8 mouse cellular contexts compared by ENCODE assay signal in the genomic region with DNA sequence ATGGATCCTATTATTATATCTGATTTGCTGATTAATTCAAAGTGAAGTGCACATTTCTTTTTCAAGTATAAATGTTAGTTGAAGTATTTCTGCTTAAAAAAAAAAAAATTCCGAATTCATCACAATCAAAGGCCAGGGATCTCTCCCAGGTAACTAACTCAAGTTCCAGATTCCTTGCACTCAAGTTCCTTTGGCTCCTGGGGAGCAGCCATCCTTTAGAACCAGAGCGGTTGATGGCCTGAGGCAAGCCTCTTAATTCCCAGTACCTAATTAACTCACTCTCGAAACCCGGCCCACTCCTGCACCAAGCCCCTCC. TPM values are rescaled to one million over a fixed set of nuclear protein-coding genes. Genes with fewer than 3 reads are reported as not detected.
DNase-seq lines count a peak whose midpoint lies in the region; ATAC-seq lines count a peak whose summit lies in the region.

No protein-coding gene starts in this region.

- H3K4me3 ChIP-seq in lung, embryonic 16.5 days (ENCODE audit: low read length): peak overlapping the region; percentile 99
- H3K4me3 ChIP-seq in forebrain, embryonic 11.5 days (ENCODE audit: low read depth, low read length): peak overlapping the region; percentile 96
- peak overlapping the region; percentile 97; the same call in 1 of the 2 replicates for H3K4me3 ChIP-seq in limb, embryonic 11.5 days (ENCODE audit: low read depth, low read length)
- peak overlapping the region; percentile 85 for H3K4me3 ChIP-seq in neural tube, embryonic 15.5 days (replicated peaks)

- no peak for ATAC-seq in lung, embryonic 16.5 days (ENCODE audit: low read depth)
- ATAC-seq in forebrain, embryonic 11.5 days (replicated peaks; ENCODE audit: low FRiP score): no peak
- no peak for ATAC-seq in limb, embryonic 11.5 days (ENCODE audit: insufficient number of reproducible peaks, low FRiP score, low TSS enrichment, low read depth)
- ATAC-seq in neural tube, embryonic 15.5 days (ENCODE audit: low FRiP score): no peak

- no peaks in the 10 kb centered on the region for H3K9me3 ChIP-seq in lung, embryonic 16.5 days (ENCODE audit: control insufficient read depth, low read length)
- H3K9me3 ChIP-seq in forebrain, embryonic 11.5 days (ENCODE audit: control insufficient read depth, low read length): no peaks in the 10 kb centered on the region
- H3K9me3 ChIP-seq in limb, embryonic 11.5 days (ENCODE audit: control insufficient read depth, low read length): no peaks in the 10 kb centered on the region
- H3K9me3 ChIP-seq in neural tube, embryonic 15.5 days (replicated peaks): no peaks in the 10 kb centered on the region

- H3K9ac ChIP-seq in lung, embryonic 16.5 days (ENCODE audit: low read length): peak overlapping the region; percentile 55
- no peak overlapping the region for H3K9ac ChIP-seq in forebrain, embryonic 11.5 days (ENCODE audit: low read length)
- H3K9ac ChIP-seq in limb, embryonic 11.5 days (ENCODE audit: low read length): no peak overlapping the region
- 0 out of 2 replicates have a peak overlapping the region, but pooled peaks have one; percentile 26 for H3K9ac ChIP-seq in neural tube, embryonic 15.5 days (replicated peaks)

- peaks cover 5% of the 10 kb centered on the region; the same call in 1 of the 2 replicates for H3K4me1 ChIP-seq in lung, embryonic 16.5 days (replicated peaks; ENCODE audit: control insufficient read depth, insufficient read depth, low read length)
- peaks cover 4% of the 10 kb centered on the region; the same call in 1 of the 2 replicates for H3K4me1 ChIP-seq in forebrain, embryonic 11.5 days (replicated peaks; ENCODE audit: control insufficient read depth, insufficient read depth, low read length)
- H3K4me1 ChIP-seq in limb, embryonic 11.5 days (ENCODE audit: control insufficient read depth, insufficient read depth, low read length): no peaks in the 10 kb centered on the region
- H3K4me1 ChIP-seq in neural tube, embryonic 15.5 days: peaks cover 14% of the 10 kb centered on the region

- DNase-seq in lung, postnatal 14 days: no peak
- no peak for DNase-seq in forebrain, embryonic 11.5 days (ENCODE audit: low spot score)
- no peak for DNase-seq in limb, embryonic 11.5 days (ENCODE audit: low spot score)
- DNase-seq in c-Kit-positive CD71-positive TER-119-positive erythroid progenitor cells, embryonic 14.5 days (ENCODE audit: low spot score): no peak
- no peak for DNase-seq in urinary bladder, postnatal 10 days (ENCODE audit: low spot score)
- no peak for DNase-seq in adrenal gland, adult (ENCODE audit: inconsistent age in 2 of 2, low spot score in 1 of 2)

- H3K4me2 ChIP-seq in lung, embryonic 16.5 days (ENCODE audit: low read depth, low read length): peak overlapping the region; percentile 61
- peak overlapping the region; percentile 36; the same call in 1 of the 2 replicates for H3K4me2 ChIP-seq in forebrain, embryonic 11.5 days (ENCODE audit: low read depth, low read length, severe bottlenecking)
- peak overlapping the region; percentile 28 for H3K4me2 ChIP-seq in limb, embryonic 11.5 days (ENCODE audit: low read depth, severe bottlenecking)
- peak overlapping the region; percentile 69 for H3K4me2 ChIP-seq in neural tube, embryonic 15.5 days

- WGBS in lung, embryonic 16.5 days: 3% methylated on average over 4 of the region's 4 CpGs
- WGBS in forebrain, embryonic 11.5 days: 1% methylated on average over 4 of the region's 4 CpGs
- WGBS in limb, embryonic 11.5 days: 2% methylated on average over 4 of the region's 4 CpGs
- 1% methylated on average over 4 of the region's 4 CpGs for WGBS in neural tube, embryonic 15.5 days

- H3K27ac ChIP-seq in lung, embryonic 16.5 days (ENCODE audit: low read length): no peak overlapping the region; the same call in 1 of the 2 replicates
- H3K27ac ChIP-seq in forebrain, embryonic 11.5 days (ENCODE audit: low read depth, low read length): no peak overlapping the region
- H3K27ac ChIP-seq in limb, embryonic 11.5 days (replicated peaks; ENCODE audit: low read depth, low read length): no peak overlapping the region
- peak overlapping the region; percentile 51; the same call in 1 of the 2 replicates for H3K27ac ChIP-seq in neural tube, embryonic 15.5 days (replicated peaks)

- H3K27me3 ChIP-seq in lung, embryonic 16.5 days (ENCODE audit: control insufficient read depth, insufficient read depth, low read depth, low read length): no peaks in the 10 kb centered on the region
- no peaks in the 10 kb centered on the region for H3K27me3 ChIP-seq in forebrain, embryonic 11.5 days (ENCODE audit: control insufficient read depth, insufficient read depth, low read length)
- H3K27me3 ChIP-seq in limb, embryonic 11.5 days (ENCODE audit: control insufficient read depth, insufficient read depth, low read length): no peaks in the 10 kb centered on the region
- H3K27me3 ChIP-seq in neural tube, embryonic 15.5 days (replicated peaks): no peaks in the 10 kb centered on the region

- peaks cover 11% of the 10 kb centered on the region for H3K36me3 ChIP-seq in lung, embryonic 16.5 days (ENCODE audit: control insufficient read depth, insufficient read depth, low read length)
- no peaks in the 10 kb centered on the region; the same call in 1 of the 2 replicates for H3K36me3 ChIP-seq in forebrain, embryonic 11.5 days (ENCODE audit: control insufficient read depth, insufficient read depth, low read length)
- peaks cover 3% of the 10 kb centered on the region; the same call in 1 of the 2 replicates for H3K36me3 ChIP-seq in limb, embryonic 11.5 days (ENCODE audit: control insufficient read depth, insufficient read depth, low read length)
- H3K36me3 ChIP-seq in neural tube, embryonic 15.5 days: peaks cover 14% of the 10 kb centered on the region

RNA-seq across cellular contexts. Expression of gene Actl6a, which starts 1.9 kb away (rescaled TPM):
- 152 and 155 TPM in 2 replicates for polyA plus RNA-seq in lung, embryonic 16.5 days (2015; fragmentation: Nextera tagmentation; extraction: Ambion mirVana)
- 276 and 280 TPM in 2 replicates for polyA plus RNA-seq in forebrain, embryonic 11.5 days (2014; fragmentation: Nextera tagmentation; extraction: Ambion mirVana)
- 259 and 263 TPM in 2 replicates for polyA plus RNA-seq in limb, embryonic 11.5 days (2014; fragmentation: Nextera tagmentation; extraction: Ambion mirVana)
- polyA plus RNA-seq in neural tube, embryonic 15.5 days (2015; fragmentation: Nextera tagmentation; extraction: Ambion mirVana): 51.9 and 75.0 TPM in 2 replicates

RNA-seq across cellular contexts. Expression of gene Ndufb5, which starts 28.8 kb away (rescaled TPM):
- polyA plus RNA-seq in lung, embryonic 16.5 days (2015; fragmentation: Nextera tagmentation; extraction: Ambion mirVana): 303 and 310 TPM in 2 replicates
- 248 and 270 TPM in 2 replicates for polyA plus RNA-seq in forebrain, embryonic 11.5 days (2014; fragmentation: Nextera tagmentation; extraction: Ambion mirVana)
- polyA plus RNA-seq in limb, embryonic 11.5 days (2014; fragmentation: Nextera tagmentation; extraction: Ambion mirVana): 297 and 325 TPM in 2 replicates
- polyA plus RNA-seq in neural tube, embryonic 15.5 days (2015; fragmentation: Nextera tagmentation; extraction: Ambion mirVana): 325 and 351 TPM in 2 replicates

RNA-seq across cellular contexts. Expression of gene Mrpl47, which starts 29.4 kb away (rescaled TPM):
- polyA plus RNA-seq in lung, embryonic 16.5 days (2015; fragmentation: Nextera tagmentation; extraction: Ambion mirVana): 28.3 and 28.9 TPM in 2 replicates
- polyA plus RNA-seq in forebrain, embryonic 11.5 days (2014; fragmentation: Nextera tagmentation; extraction: Ambion mirVana): 40.4 and 43.7 TPM in 2 replicates
- polyA plus RNA-seq in limb, embryonic 11.5 days (2014; fragmentation: Nextera tagmentation; extraction: Ambion mirVana): 42.7 and 44.7 TPM in 2 replicates
- polyA plus RNA-seq in neural tube, embryonic 15.5 days (2015; fragmentation: Nextera tagmentation; extraction: Ambion mirVana): 31.4 and 31.7 TPM in 2 replicates

Comparison
In these comparisons a context has a peak if more than half of its experiments do, and no peak if none do; other contexts are left out.
1. H3K9ac ChIP-seq: peak in lung, embryonic 16.5 days (single experiment) and neural tube, embryonic 15.5 days (single experiment); none in forebrain, embryonic 11.5 days (single experiment) and limb, embryonic 11.5 days (single experiment).
2. Peak in every context shown above with its lines, with median percentiles within 50 percentile points of each other: H3K4me2 ChIP-seq and H3K4me3 ChIP-seq.